Mouse (Mus musculus) limb, embryonic 14.5 days (tissue): ENCODE data around the gene Ccdc6. TPM values are rescaled to one million over a fixed set of nuclear protein-coding genes. Genes with fewer than 3 reads are reported as not detected.

Experiments used
- ATAC-seq: fragments of 200-750 bp; cut with Nextera tagmentation; 2 replicates; pipeline ENCODE4 v1.8.0; 2017; ENCODE audit warnings: low read depth, moderate number of reproducible peaks, moderate TSS enrichment; ENCODE audit not compliant: low FRiP score
- DNase-seq: peaks from one replicate; pipeline ENCODE4 v3.0.0-alpha.2; 2015; ENCODE audit warnings: low spot score
- H3K27ac ChIP-seq: fragments of 300-500 bp; sonication (generic); replicated peaks from 2 replicates; pipeline ENCODE4 v1.5.1; 2014; ENCODE audit warnings: low read depth, mild to moderate bottlenecking, low read length, moderate library complexity, mixed read lengths
- H3K27me3 ChIP-seq: fragments of 300-500 bp; sonication (generic); 2 replicates; pipeline ENCODE4 v1.6.1; 2014; ENCODE audit warnings: low read length, mixed read lengths; ENCODE audit not compliant: control insufficient read depth, insufficient read depth
- H3K36me3 ChIP-seq: fragments of 300-500 bp; sonication (generic); 2 replicates; pipeline ENCODE4 v1.6.1; 2014; ENCODE audit warnings: mild to moderate bottlenecking, low read length, moderate library complexity, mixed read lengths; ENCODE audit not compliant: control insufficient read depth, insufficient read depth
- H3K4me1 ChIP-seq: fragments of 300-500 bp; sonication (generic); 2 replicates; pipeline ENCODE4 v1.6.1; 2014; ENCODE audit warnings: antibody characterized with exemption, low read length, mixed read lengths; ENCODE audit not compliant: control insufficient read depth, insufficient read depth
- H3K4me2 ChIP-seq: fragments of 300-500 bp; sonication (generic); replicated peaks from 2 replicates; pipeline ENCODE4 v1.6.1; 2014; ENCODE audit warnings: low read depth, mild to moderate bottlenecking, low read length, moderate library complexity; ENCODE audit not compliant: severe bottlenecking
- H3K4me3 ChIP-seq: fragments of 300-500 bp; sonication (generic); replicated peaks from 2 replicates; pipeline ENCODE4 v1.5.1; 2014; ENCODE audit warnings: low read length
- H3K9ac ChIP-seq: fragments of 300-500 bp; sonication (generic); 2 replicates; pipeline ENCODE4 v1.6.1; 2014; ENCODE audit warnings: mild to moderate bottlenecking, low read depth, low read length, moderate library complexity; ENCODE audit not compliant: severe bottlenecking
- H3K9me3 ChIP-seq: fragments of 300-500 bp; sonication (generic); 2 replicates; pipeline ENCODE4 v1.6.1; 2016; ENCODE audit warnings: low read length; ENCODE audit not compliant: control insufficient read depth
- POLR2A ChIP-seq: fragments of 200-500 bp; IDR thresholded peaks from 2 replicates; pipeline ENCODE4 v1.8.0; 2012; ENCODE audit warnings: inconsistent platforms, mild to moderate bottlenecking, moderate library complexity, borderline replicate concordance; ENCODE audit not compliant: insufficient read depth, insufficient read length; ENCODE audit errors: extremely low read depth
- WGBS: fragments of 180-500 bp; shearing (Covaris S2); extraction: QIAGEN DNeasy Blood & Tissue Kit; methylation state at CpG from one replicate; pipeline ENCODE4 v1.1.7; 2014; 5-methylcytosine and 5-hydroxymethylcytosine counted together
- polyA plus RNA-seq, 2 experiments: library from polyadenylated mRNA; depleted of rRNA in 1 of 2; stranded (reverse) in 1 of 2; unstranded in 1 of 2; fragments of >200 nt; fragmentation: Nextera tagmentation in 1 of 2; extraction: Ambion mirVana in 1 of 2; gene quantifications; 2 replicates each; pipeline versions ENCODE4 v1.2.1 to v1.2.3; 2012 to 2014

The Ccdc6 gene
- polyA plus RNA-seq, 2 experiments, result 23.1 to 29.6 TPM

GRCm38 (mm10) chr10:70132714-70133113, 35.8 kb downstream of the Ccdc6 start:
- no peak for DNase-seq
- no peak overlapping the region for H3K9ac ChIP-seq
- H3K4me1 ChIP-seq, result peaks cover 13% of the 10 kb centered on the region
- H3K4me3 ChIP-seq, result no peak overlapping the region
- no peaks in the 10 kb centered on the region for H3K9me3 ChIP-seq
- ATAC-seq, result no peak
- no peak overlapping the region for H3K4me2 ChIP-seq
- H3K27ac ChIP-seq, result no peak overlapping the region
- TF ChIP-seq POLR2A, result no peak
- no peaks in the 10 kb centered on the region for H3K27me3 ChIP-seq
- H3K36me3 ChIP-seq, result no peaks in the 10 kb centered on the region
- WGBS, result 60% methylated on average over 6 of the region's 6 CpGs

- Histone ChIP-seq H3K9me3 (no peaks in the 10 kb centered on the region), H3K36me3 (no peaks in the 10 kb centered on the region), H3K27ac (no peak overlapping the region), H3K4me2 (no peak overlapping the region), H3K9ac (no peak overlapping the region), H3K27me3 (no peaks in the 10 kb centered on the region), H3K4me1 (peaks cover 13% of the 10 kb centered on the region), H3K4me3 (no peak overlapping the region)
- ATAC-seq, result no peak
- 22% methylated on average over 6 of the region's 6 CpGs for WGBS
- TF ChIP-seq POLR2A, result no peak
- DNase-seq, result peak; percentile 47
These were observed 36.3 kb downstream of the Ccdc6 start for GRCm38 (mm10) chr10:70133188-70133587.

GRCm38 (mm10) chr10:70135680-70136079, 38.8 kb downstream of the Ccdc6 start:
- Histone ChIP-seq H3K4me1 (peaks cover 13% of the 10 kb centered on the region), H3K27ac (no peak overlapping the region), H3K36me3 (no peaks in the 10 kb centered on the region), H3K4me2 (no peak overlapping the region), H3K4me3 (no peak overlapping the region), H3K9ac (no peak overlapping the region), H3K9me3 (no peaks in the 10 kb centered on the region), H3K27me3 (no peaks in the 10 kb centered on the region)
- WGBS, result 83% methylated on average over 5 of the region's 5 CpGs
- no peak for TF ChIP-seq POLR2A
- ATAC-seq, result no peak
- no peak for DNase-seq

GRCm38 (mm10) chr10:70137652-70138051, 40.7 kb downstream of the Ccdc6 start:
- H3K4me3 ChIP-seq, result no peak overlapping the region
- H3K27me3 ChIP-seq, result no peaks in the 10 kb centered on the region
- no peak overlapping the region for H3K27ac ChIP-seq
- no peaks in the 10 kb centered on the region for H3K9me3 ChIP-seq
- ATAC-seq (no peak), DNase-seq (no peak)
- TF ChIP-seq POLR2A, result no peak
- 81% methylated on average over 7 of the region's 7 CpGs for WGBS
- no peak overlapping the region for H3K4me2 ChIP-seq
- H3K9ac ChIP-seq, result no peak overlapping the region
- peaks cover 4% of the 10 kb centered on the region; the same call in 1 of the 2 replicates for H3K36me3 ChIP-seq
- H3K4me1 ChIP-seq, result peaks cover 10% of the 10 kb centered on the region

GRCm38 (mm10) chr10:70138150-70138549, 41.2 kb downstream of the Ccdc6 start:
- H3K36me3 ChIP-seq, result peaks cover 8% of the 10 kb centered on the region; the same call in 1 of the 2 replicates
- no peak overlapping the region for H3K27ac ChIP-seq
- no peak for TF ChIP-seq POLR2A
- no peaks in the 10 kb centered on the region for H3K9me3 ChIP-seq
- H3K4me2 ChIP-seq, result no peak overlapping the region
- no peak overlapping the region for H3K9ac ChIP-seq
- DNase-seq (no peak), ATAC-seq (no peak)
- 69% methylated on average over 8 of the region's 8 CpGs for WGBS
- H3K27me3 ChIP-seq, result no peaks in the 10 kb centered on the region
- peaks cover 5% of the 10 kb centered on the region for H3K4me1 ChIP-seq
- no peak overlapping the region for H3K4me3 ChIP-seq

GRCm38 (mm10) chr10:70139368-70139767, 42.4 kb downstream of the Ccdc6 start:
- TF ChIP-seq POLR2A, result no peak
- Histone ChIP-seq H3K9me3 (no peaks in the 10 kb centered on the region), H3K27me3 (no peaks in the 10 kb centered on the region), H3K27ac (no peak overlapping the region), H3K4me1 (no peaks in the 10 kb centered on the region; the same call in 1 of the 2 replicates), H3K4me2 (no peak overlapping the region), H3K36me3 (peaks cover 20% of the 10 kb centered on the region), H3K9ac (no peak overlapping the region), H3K4me3 (no peak overlapping the region)
- DNase-seq (peak; percentile 12), ATAC-seq (peak; percentile 37; the same call in 1 of the 2 replicates)
- WGBS, result 85% methylated on average over 6 of the region's 6 CpGs
